Mouse (Mus musculus) liver, embryonic 11.5 days (tissue): ENCODE results near the gene Kpna7. TPM values are rescaled to one million over a fixed set of nuclear protein-coding genes. Genes with fewer than 3 reads are reported as not detected.
A peak's percentile ranks its signal among the peaks of the same experiment; 100 is the strongest.
"Not testable (repeated sequence)": the region's sequence is repeated elsewhere in the genome, so short reads cannot be mapped to it uniquely, and the experiment has no call there.

Experiments used
- ATAC-seq: fragments of 200-750 bp; cut with Nextera tagmentation; replicated peaks from 2 replicates; pipeline ENCODE4 v1.8.0; 2017; ENCODE audit warnings: moderate number of reproducible peaks, mild to moderate bottlenecking, moderate TSS enrichment, moderate library complexity; ENCODE audit not compliant: low FRiP score
- DNase-seq: peaks from one replicate; pipeline ENCODE4 v3.0.0-alpha.2; 2017; ENCODE audit warnings: low spot score
- H3K27ac ChIP-seq: fragments of 300-500 bp; sonication (generic); 2 replicates; pipeline ENCODE4 v1.5.1; 2014; ENCODE audit warnings: mild to moderate bottlenecking, low read depth, low read length, control low read depth
- H3K27me3 ChIP-seq: fragments of 300-500 bp; sonication (generic); replicated peaks from 2 replicates; pipeline ENCODE4 v1.6.1; 2014; ENCODE audit warnings: low read length, mixed read lengths; ENCODE audit not compliant: control insufficient read depth, insufficient read depth
- H3K36me3 ChIP-seq: fragments of 300-500 bp; sonication (generic); 2 replicates; pipeline ENCODE4 v1.6.1; 2014; ENCODE audit warnings: mild to moderate bottlenecking, low read length, moderate library complexity, mixed read lengths; ENCODE audit not compliant: control insufficient read depth, insufficient read depth
- H3K4me1 ChIP-seq: fragments of 300-500 bp; sonication (generic); replicated peaks from 2 replicates; pipeline ENCODE4 v1.6.1; 2014; ENCODE audit warnings: low read length, mixed read lengths; ENCODE audit not compliant: control insufficient read depth, insufficient read depth
- H3K4me2 ChIP-seq: fragments of 300-500 bp; sonication (generic); 2 replicates; pipeline ENCODE4 v1.6.1; 2014; ENCODE audit warnings: mild to moderate bottlenecking, control low read depth, moderate library complexity
- H3K4me3 ChIP-seq: fragments of 300-500 bp; sonication (generic); 2 replicates; pipeline ENCODE4 v1.5.1; 2014; ENCODE audit warnings: low read depth, low read length, control low read depth
- H3K9ac ChIP-seq: fragments of 300-500 bp; sonication (generic); 2 replicates; pipeline ENCODE4 v1.6.1; 2014; ENCODE audit warnings: low read depth, low read length, control low read depth
- H3K9me3 ChIP-seq: fragments of 300-500 bp; sonication (generic); 2 replicates; pipeline ENCODE4 v1.6.1; 2016; ENCODE audit warnings: low read length, inconsistent platforms, mixed read lengths; ENCODE audit not compliant: control insufficient read depth
- WGBS: fragments of 180-500 bp; shearing (Covaris S2); extraction: QIAGEN DNeasy Blood & Tissue Kit; methylation state at CpG from one replicate; pipeline ENCODE4 v1.1.7; 2014; 5-methylcytosine and 5-hydroxymethylcytosine counted together
- polyA plus RNA-seq: library from polyadenylated mRNA; unstranded; fragments of >200 nt; fragmentation: Nextera tagmentation; extraction: Ambion mirVana; gene quantifications from 2 replicates; pipeline ENCODE4 v1.2.1, GENCODE M21; 2014

The Kpna7 gene
- polyA plus RNA-seq, 1 experiment from 2014 or later = 0.27 TPM

GRCm38 (mm10) chr5:145030476-145030875 is 53.4 kb downstream of the Kpna7 start:
- H3K4me2 ChIP-seq, DNase-seq, H3K4me1 ChIP-seq, H3K9me3 ChIP-seq, H3K36me3 ChIP-seq, H3K4me3 ChIP-seq, H3K9ac ChIP-seq, ATAC-seq, H3K27ac ChIP-seq, H3K27me3 ChIP-seq: not testable (repeated sequence)
- 65% methylated on average over 1 of the region's 1 CpGs for WGBS

DNA sequence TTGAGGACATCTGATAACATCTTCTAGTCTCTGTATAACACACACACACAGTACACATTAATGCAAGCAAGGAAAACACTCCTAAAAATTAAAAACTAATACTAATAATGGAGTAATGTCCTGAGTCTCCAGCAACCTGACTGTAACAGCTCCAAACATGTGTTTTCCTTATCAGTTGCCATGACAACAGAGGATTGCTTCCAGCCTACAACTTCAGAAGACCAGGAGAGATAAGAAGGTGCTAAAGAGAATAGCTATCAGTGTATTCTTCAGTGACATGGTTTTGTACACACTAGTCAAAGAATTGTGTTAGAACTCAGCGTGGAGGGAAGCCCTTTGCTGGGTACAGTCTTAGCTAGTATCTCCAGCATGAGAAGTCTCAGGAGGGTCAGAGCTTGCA is 63.1 kb downstream of the Kpna7 start:
- ATAC-seq = 0 out of 2 replicates have a peak, but pooled peaks have one; percentile 36
- not testable (repeated sequence) for H3K9me3 ChIP-seq, H3K27me3 ChIP-seq, H3K36me3 ChIP-seq, DNase-seq, H3K9ac ChIP-seq, H3K4me3 ChIP-seq, H3K4me2 ChIP-seq, H3K27ac ChIP-seq, H3K4me1 ChIP-seq
- 37% methylated on average over 1 of the region's 1 CpGs for WGBS

- not testable (repeated sequence) for ATAC-seq, H3K27me3 ChIP-seq, H3K9ac ChIP-seq, H3K4me1 ChIP-seq, DNase-seq, H3K36me3 ChIP-seq, H3K9me3 ChIP-seq, H3K27ac ChIP-seq, H3K4me3 ChIP-seq, H3K4me2 ChIP-seq
- 42% methylated on average over 1 of the region's 1 CpGs for WGBS
These were observed 63.6 kb downstream of the Kpna7 start for GRCm38 (mm10) chr5:145020254-145020653.

GRCm38 (mm10) chr5:145016761-145017160 is 67.1 kb downstream of the Kpna7 start:
- not testable (repeated sequence) for H3K27ac ChIP-seq, H3K36me3 ChIP-seq, H3K27me3 ChIP-seq, H3K9me3 ChIP-seq, DNase-seq, H3K4me2 ChIP-seq, ATAC-seq, H3K4me3 ChIP-seq, H3K4me1 ChIP-seq, H3K9ac ChIP-seq
- 13% methylated on average over 1 of the region's 2 CpGs for WGBS

DNA sequence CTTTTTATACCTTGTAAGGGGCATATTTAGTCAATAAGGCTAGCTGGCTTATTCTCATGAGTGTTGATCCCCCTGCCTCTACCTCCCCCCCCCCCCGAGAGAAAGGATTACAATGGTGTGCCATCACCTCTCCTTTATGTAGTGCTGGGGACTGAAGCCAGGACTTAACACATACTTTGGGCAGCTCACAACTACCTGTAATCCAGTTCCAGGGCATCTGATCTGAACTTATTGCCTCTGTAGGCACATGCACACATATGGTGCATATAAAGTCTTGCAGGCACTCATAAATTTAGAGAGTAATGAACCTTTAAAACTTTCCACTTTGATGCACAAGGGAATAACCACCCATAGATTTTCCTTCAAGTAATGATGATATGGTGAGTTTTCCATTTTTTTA is 69.6 kb downstream of the Kpna7 start:
- H3K4me3 ChIP-seq = no peak overlapping the region
- no peak for ATAC-seq

GRCm38 (mm10) chr5:145008878-145009659 is 74.8 kb downstream of the Kpna7 start:
- Histone ChIP-seq H3K27ac (no peak overlapping the region), H3K36me3 (no peaks in the 10 kb centered on the region), H3K4me3 (no peak overlapping the region), H3K4me1 (0 out of 2 replicates have a peak, but pooled peaks cover 2% of the 10 kb centered on the region), H3K9me3 (no peaks in the 10 kb centered on the region), H3K4me2 (no peak overlapping the region), H3K9ac (no peak overlapping the region), H3K27me3 (no peaks in the 10 kb centered on the region)
- DNase-seq (no peak), ATAC-seq (no peak)
- 85% methylated on average over 15 of the region's 15 CpGs for WGBS

More for the DNA sequence above, 69.6 kb downstream of the Kpna7 start:
- Histone ChIP-seq H3K27ac (no peak overlapping the region), H3K27me3 (no peaks in the 10 kb centered on the region), H3K4me1 (no peaks in the 10 kb centered on the region), H3K9me3 (no peaks in the 10 kb centered on the region), H3K9ac (no peak overlapping the region), H3K4me2 (no peak overlapping the region), H3K36me3 (no peaks in the 10 kb centered on the region)
- WGBS = 100% methylated on average over 1 of the region's 1 CpGs
- DNase-seq = no peak

GRCm38 (mm10) chr5:145005596-145005995 is 78.2 kb downstream of the Kpna7 start:
- 78% methylated on average over 6 of the region's 6 CpGs for WGBS

GRCm38 (mm10) chr5:145004495-145004894 is 79.3 kb downstream of the Kpna7 start:
- H3K27me3 ChIP-seq = no peaks in the 10 kb centered on the region
- no peaks in the 10 kb centered on the region for H3K9me3 ChIP-seq
- no peak overlapping the region for H3K9ac ChIP-seq
- DNase-seq = no peak
- 0 out of 2 replicates have a peak, but pooled peaks cover 2% of the 10 kb centered on the region for H3K4me1 ChIP-seq
- no peaks in the 10 kb centered on the region for H3K36me3 ChIP-seq
- no peak overlapping the region for H3K4me2 ChIP-seq
- H3K4me3 ChIP-seq = no peak overlapping the region
- 41% methylated on average over 9 of the region's 9 CpGs for WGBS
- peak; percentile 69 for ATAC-seq
- H3K27ac ChIP-seq = no peak overlapping the region

More at GRCm38 (mm10) chr5:145005596-145005995, 78.2 kb downstream of the Kpna7 start:
- Histone ChIP-seq H3K27me3 (no peaks in the 10 kb centered on the region), H3K9ac (no peak overlapping the region), H3K4me3 (no peak overlapping the region), H3K27ac (no peak overlapping the region), H3K4me2 (no peak overlapping the region), H3K4me1 (0 out of 2 replicates have a peak, but pooled peaks cover 2% of the 10 kb centered on the region), H3K36me3 (no peaks in the 10 kb centered on the region), H3K9me3 (no peaks in the 10 kb centered on the region)
- ATAC-seq (no peak), DNase-seq (no peak)

GRCm38 (mm10) chr5:145003362-145003761 is 80.5 kb downstream of the Kpna7 start:
- 0 out of 2 replicates have a peak, but pooled peaks cover 2% of the 10 kb centered on the region for H3K4me1 ChIP-seq
- H3K4me2 ChIP-seq = no peak overlapping the region
- no peaks in the 10 kb centered on the region for H3K9me3 ChIP-seq
- no peak overlapping the region for H3K4me3 ChIP-seq
- ATAC-seq = no peak
- no peak overlapping the region for H3K27ac ChIP-seq
- no peak overlapping the region for H3K9ac ChIP-seq
- no peak for DNase-seq
- H3K27me3 ChIP-seq = no peaks in the 10 kb centered on the region
- H3K36me3 ChIP-seq = no peaks in the 10 kb centered on the region
- 80% methylated on average over 3 of the region's 3 CpGs for WGBS
